ENCODE assay signal across 1 mouse cellular context in the genomic region with DNA sequence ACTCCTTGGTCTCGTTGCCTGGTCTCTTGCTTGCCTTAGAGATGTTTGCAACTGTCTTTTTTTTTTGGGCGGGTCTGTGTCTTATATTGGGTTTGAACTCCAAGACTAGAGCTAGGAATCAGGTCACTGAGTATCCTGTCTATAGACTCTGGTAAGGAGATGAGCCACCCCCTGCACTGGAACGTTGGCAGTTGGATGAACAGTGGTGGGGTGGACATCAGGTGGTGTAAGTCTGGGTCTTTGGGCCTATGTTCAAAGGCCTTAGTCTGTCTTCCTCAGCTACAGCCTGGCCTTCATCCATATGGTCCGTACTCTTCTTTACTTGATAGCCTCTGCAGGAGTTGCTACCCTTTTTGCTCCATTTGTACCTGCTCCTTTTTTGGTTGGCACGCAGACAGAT.
TF ChIP-seq lines count a peak whose summit lies in the region.

No protein-coding gene starts in this region.

TF ChIP-seq in MEL, 35 proteins besides CTCF, POLR2A, EP300 and RAD21 (continued from another document):
- TF ChIP-seq NRF1 (IDR thresholded peaks at IDR 0.05; ENCODE audit: insufficient read depth, low read depth, low read length, poor library complexity, severe bottlenecking) (no peak), MYB (IDR thresholded peaks at IDR 0.05; ENCODE audit: low read depth, low read length) (no peak), MAX (IDR thresholded peaks at IDR 0.05; ENCODE audit: low read length) (no peak)
